20 mouse cellular contexts compared by ENCODE assay signal in genomic region chr9:124112591-124113239, GRCm38 (mm10). TPM values are rescaled to one million over a fixed set of nuclear protein-coding genes. Genes with fewer than 3 reads are reported as not detected.
DNase-seq lines count a peak whose midpoint lies in the region; ATAC-seq lines count a peak whose summit lies in the region.
"Had no signal": no experiment of that assay in that cellular context is flagged by ENCODE, and none has a peak within 500 bp of the region (broad histone marks: within the 10 kb centered on the region; RNA-seq: fewer than 3 reads in every experiment).

No protein-coding gene starts in this region.

- peak overlapping the region; percentile 3; the same call in 1 of the 2 replicates for H3K4me2 ChIP-seq in liver, embryonic 15.5 days
- H3K4me2 ChIP-seq: heart, embryonic 15.5 days; hindbrain, embryonic 12.5 days; kidney, embryonic 15.5 days; limb, embryonic 12.5 days; midbrain, embryonic 11.5 days; neural tube, embryonic 13.5 days had no signal

- peak; percentile 43 for DNase-seq in lung, postnatal 36 days
- DNase-seq in lung, postnatal 10 days: no peak
- no peak for DNase-seq in frontal cortex, postnatal 25 days (ENCODE audit: low spot score in 2 of 2)
- DNase-seq in urinary bladder, postnatal 4 days (ENCODE audit: low spot score in 2 of 2): no peak
- DNase-seq in adrenal gland, postnatal 25 days: no peak
- DNase-seq: cerebellum, postnatal 14 days; gastrocnemius, adult 2 months; lung, postnatal 14 days; right cerebral cortex, postnatal 25 days; thymus, postnatal 36 days had no signal

- peaks cover 37% of the 10 kb centered on the region for H3K4me1 ChIP-seq in liver, embryonic 15.5 days (replicated peaks)
- H3K4me1 ChIP-seq: heart, embryonic 15.5 days; hindbrain, embryonic 12.5 days; kidney, embryonic 15.5 days; limb, embryonic 12.5 days; neural tube, embryonic 13.5 days had no signal

- WGBS in liver, embryonic 15.5 days (ENCODE audit: insufficient replicate concordance): 17% methylated on average over 1 of the region's 1 CpGs

- no peaks in the 10 kb centered on the region for H3K9me3 ChIP-seq in liver, embryonic 15.5 days (replicated peaks)
- H3K9me3 ChIP-seq: heart, embryonic 15.5 days; hindbrain, embryonic 12.5 days; kidney, embryonic 15.5 days; limb, embryonic 12.5 days; neural tube, embryonic 13.5 days had no signal

- peak overlapping the region; percentile 67 for H3K27ac ChIP-seq in liver, embryonic 15.5 days (replicated peaks)
- H3K27ac ChIP-seq: gastrocnemius, adult 2 months; heart, embryonic 15.5 days; hindbrain, embryonic 12.5 days; kidney, embryonic 15.5 days; limb, embryonic 12.5 days; neural tube, embryonic 13.5 days had no signal

- no peak overlapping the region for H3K9ac ChIP-seq in liver, embryonic 15.5 days
- H3K9ac ChIP-seq: heart, embryonic 15.5 days; hindbrain, embryonic 12.5 days; kidney, embryonic 15.5 days; limb, embryonic 12.5 days; neural tube, embryonic 13.5 days had no signal

- no peaks in the 10 kb centered on the region for H3K27me3 ChIP-seq in liver, embryonic 15.5 days
- H3K27me3 ChIP-seq: heart, embryonic 15.5 days; hindbrain, embryonic 12.5 days; kidney, embryonic 15.5 days; limb, embryonic 12.5 days; neural tube, embryonic 13.5 days had no signal

- H3K4me3 ChIP-seq in liver, embryonic 15.5 days (replicated peaks): no peak overlapping the region
- H3K4me3 ChIP-seq: gastrocnemius, adult 2 months; heart, embryonic 15.5 days; hindbrain, embryonic 12.5 days; kidney, embryonic 15.5 days; limb, embryonic 12.5 days; neural tube, embryonic 13.5 days had no signal

- ATAC-seq in erythroblast, adult 5-6 weeks (replicated peaks; ENCODE audit: low FRiP score, poor library complexity, severe bottlenecking): peak; percentile 55; the same call in 1 of the 2 replicates
- ATAC-seq in liver, embryonic 15.5 days (ENCODE audit: insufficient read depth): peak; percentile 81
- ATAC-seq: forebrain, embryonic 14.5 days had no signal

- H3K36me3 ChIP-seq in liver, embryonic 15.5 days (replicated peaks): no peaks in the 10 kb centered on the region
- H3K36me3 ChIP-seq: heart, embryonic 15.5 days; hindbrain, embryonic 12.5 days; kidney, embryonic 15.5 days; limb, embryonic 12.5 days; neural tube, embryonic 13.5 days had no signal

RNA-seq across cellular contexts. Expression of gene Ccr5, which starts 8.6 kb away (rescaled TPM):
- 0.42 TPM in 1 of 2 replicates, not detected in the other for total RNA-seq in erythroblast, adult 5-6 weeks (2015; ENCODE audit: low replicate concordance)
- total RNA-seq in erythroblast, adult 5-6 weeks (2017; ENCODE audit: low replicate concordance): 0.26 and 0.42 TPM in 2 replicates
- polyA plus RNA-seq in liver, embryonic 15.5 days (2015; fragmentation: Nextera tagmentation; extraction: Ambion mirVana): 0.99 and 1.9 TPM in 2 replicates
- total RNA-seq in adrenal gland, postnatal 25 days (2021): 1.8 and 4.2 TPM in 2 replicates
- polyA plus RNA-seq: C2C12 had no signal

RNA-seq across cellular contexts. Expression of gene Ccr2, which starts 11.0 kb away (rescaled TPM):
- 71.1 and 79.2 TPM in 2 replicates for total RNA-seq in erythroblast, adult 5-6 weeks (2015; ENCODE audit: low replicate concordance)
- 65.7 and 81.8 TPM in 2 replicates for total RNA-seq in erythroblast, adult 5-6 weeks (2017; ENCODE audit: low replicate concordance)
- polyA plus RNA-seq in liver, embryonic 15.5 days (2015; fragmentation: Nextera tagmentation; extraction: Ambion mirVana): 6.1 and 6.4 TPM in 2 replicates
- 1.0 and 1.4 TPM in 2 replicates for total RNA-seq in adrenal gland, postnatal 25 days (2021)
- polyA plus RNA-seq: C2C12 had no signal

Comparison
In these comparisons a context has a peak if more than half of its experiments do, and no peak if none do; other contexts are left out.
1. RNA of gene Ccr2, which starts 11.0 kb away (total RNA-seq): 65.7 to 81.8 TPM in erythroblast, adult 5-6 weeks; 1.0 to 1.4 TPM in adrenal gland, postnatal 25 days; every median in the first group is over 10 times any median in the second.